Mouse (Mus musculus): ENCODE data around the gene Adamtsl3.

DNA sequence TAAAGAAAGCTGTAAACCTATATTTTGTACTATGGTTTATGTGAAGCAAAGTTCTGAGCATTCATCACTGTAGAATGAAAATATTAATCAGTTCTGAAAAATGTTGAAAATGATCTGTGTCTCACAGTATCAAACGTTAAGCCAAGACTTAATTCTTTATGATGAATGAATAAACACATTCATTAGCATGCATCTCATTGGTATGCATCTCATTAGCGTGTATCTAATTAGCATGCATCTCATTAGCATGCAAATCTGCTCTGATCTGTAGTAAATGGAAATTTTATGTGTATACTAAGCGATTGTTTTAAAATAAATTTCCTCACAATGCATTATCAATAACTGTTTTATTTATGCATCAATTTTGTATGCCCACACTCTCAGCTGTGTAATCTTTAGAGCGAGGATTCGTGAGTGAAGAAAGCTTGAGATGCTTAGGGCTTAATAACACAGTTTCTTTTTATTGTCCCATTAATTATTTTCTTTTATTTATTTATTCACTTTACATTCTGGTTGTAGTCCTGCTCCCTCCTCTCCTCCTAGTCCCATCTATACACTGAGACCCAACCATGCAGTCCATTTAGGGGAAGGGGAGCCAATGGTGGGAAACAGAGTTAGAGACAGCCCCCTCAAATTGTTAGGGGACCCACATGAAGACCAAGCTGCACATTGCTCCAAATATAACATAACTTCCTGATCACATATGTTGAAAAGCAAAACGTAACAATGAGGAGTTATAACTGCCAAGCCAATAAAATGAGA is 60.4 kb downstream of the Adamtsl3 start:
- no peak for TF ChIP-seq EP300 (IDR thresholded peaks at IDR 0.05; ENCODE audit: insufficient read depth, low read depth, low read length)
- no peak for TF ChIP-seq CTCF (IDR thresholded peaks at IDR 0.05)
- TF ChIP-seq POLR2A (IDR thresholded peaks at IDR 0.05; ENCODE audit: insufficient read depth, low read depth, low read length) = no peak

Data from heart, adult 2 months (tissue).